Mouse (Mus musculus): ENCODE results near the gene Srsf3.

DNA sequence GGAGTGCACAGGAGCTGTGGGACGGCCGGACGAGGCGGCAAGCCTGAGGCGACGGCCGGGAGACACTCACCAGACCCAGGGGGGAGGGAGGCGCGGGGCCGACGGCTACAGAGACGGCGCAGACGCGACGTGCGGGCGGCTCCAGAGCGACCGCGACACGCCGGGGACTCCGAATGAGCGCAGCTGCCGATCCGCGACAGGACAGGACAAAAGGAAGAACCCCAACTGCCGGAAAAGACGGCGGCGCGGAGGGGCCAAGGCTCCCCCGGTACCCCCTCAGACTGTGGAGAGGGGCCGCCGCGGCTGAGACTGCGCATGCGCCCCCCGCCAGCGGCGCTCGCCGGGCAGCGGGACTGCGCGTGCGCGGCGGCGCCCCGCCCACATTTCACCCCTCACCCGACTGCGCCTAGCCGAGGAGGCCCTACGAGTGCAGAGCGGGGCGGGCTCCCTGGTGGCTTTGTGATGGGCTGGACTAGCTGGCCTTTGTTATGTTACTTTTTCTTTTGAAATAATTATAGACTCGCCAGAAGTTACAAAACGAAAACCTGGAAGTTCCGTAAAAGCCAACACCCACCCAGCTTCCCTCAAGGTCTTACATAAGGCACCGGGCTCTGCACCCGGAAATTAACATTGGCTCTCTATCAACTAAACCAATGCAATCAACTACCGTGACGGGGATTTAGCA lies 24.6 kb upstream of the Srsf3 start, which contains the start of gene Stk38:
- TF ChIP-seq GATA1 (IDR thresholded peaks at IDR 0.05; ENCODE audit: borderline replicate concordance, low read length) (no peak), FLI1 (IDR thresholded peaks at IDR 0.05; ENCODE audit: low read length) (no peak)

Data from megakaryocyte, embryonic 14.5 days (primary cell).